Mouse (Mus musculus): ENCODE measurements around the gene Gm49403.
"Not testable (repeated sequence)": the region's sequence is repeated elsewhere in the genome, so short reads cannot be mapped to it uniquely, and the experiment has no call there.

Gene Gm49403

GRCm38 (mm10) chr19:8871267-8872186, 12.2 kb upstream of the Gm49403 start, which contains the start of gene Ubxn1:
Gene Ubxn1, plus strand, starts transcription at chr19:8871496.
- DNase-seq (ENCODE audit: extremely low read depth, low read depth): peak; percentile 96

DNA sequence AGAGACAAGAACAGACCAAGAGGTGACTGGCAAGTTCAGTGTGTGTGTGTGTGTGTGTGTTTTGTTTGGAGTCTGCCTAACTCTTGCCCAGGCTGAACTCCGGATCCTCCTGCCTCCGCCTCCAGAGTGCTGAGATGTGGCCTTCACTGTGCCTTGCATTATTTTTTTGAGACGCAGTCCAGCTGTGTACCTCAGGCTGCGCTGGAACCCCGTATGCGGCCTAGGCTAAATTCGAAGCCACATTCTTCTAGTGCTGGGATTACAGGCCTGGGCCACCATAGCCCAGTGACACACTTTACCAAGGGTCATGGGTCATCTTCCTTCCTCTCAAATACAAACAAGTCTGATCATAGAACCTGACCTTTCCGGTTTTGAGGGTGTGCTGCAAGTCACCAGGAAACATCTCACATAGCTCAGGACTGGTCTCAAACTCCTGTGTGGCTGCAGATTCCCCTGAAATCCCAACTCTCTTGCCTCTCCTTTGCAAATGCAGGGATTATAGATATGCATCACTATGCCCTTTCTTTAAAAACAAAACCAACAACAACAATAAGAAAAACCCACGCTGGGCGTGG, 11.4 kb upstream of the Gm49403 start:
- DNase-seq (ENCODE audit: extremely low read depth, low read depth): no peak

DNA sequence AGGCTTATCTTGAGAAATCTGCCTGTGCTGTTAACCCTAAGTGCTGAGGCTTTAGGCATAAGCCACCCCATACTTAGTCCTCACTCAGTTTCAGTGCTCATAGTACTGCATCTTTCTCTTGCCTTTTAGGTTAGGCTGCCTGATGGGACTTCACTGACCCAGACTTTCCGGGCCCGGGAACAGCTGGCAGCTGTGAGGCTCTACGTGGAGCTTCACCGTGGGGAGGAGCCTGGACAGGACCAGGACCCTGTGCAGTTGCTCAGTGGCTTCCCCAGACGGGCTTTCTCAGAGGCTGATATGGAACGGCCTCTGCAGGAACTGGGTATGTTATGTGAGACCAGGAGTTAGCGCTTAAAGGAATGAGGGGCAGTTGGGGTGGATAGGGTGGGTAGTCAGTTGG, 8.7 kb upstream of the Gm49403 start:
- no peak for DNase-seq (ENCODE audit: extremely low read depth, low read depth)

DNA sequence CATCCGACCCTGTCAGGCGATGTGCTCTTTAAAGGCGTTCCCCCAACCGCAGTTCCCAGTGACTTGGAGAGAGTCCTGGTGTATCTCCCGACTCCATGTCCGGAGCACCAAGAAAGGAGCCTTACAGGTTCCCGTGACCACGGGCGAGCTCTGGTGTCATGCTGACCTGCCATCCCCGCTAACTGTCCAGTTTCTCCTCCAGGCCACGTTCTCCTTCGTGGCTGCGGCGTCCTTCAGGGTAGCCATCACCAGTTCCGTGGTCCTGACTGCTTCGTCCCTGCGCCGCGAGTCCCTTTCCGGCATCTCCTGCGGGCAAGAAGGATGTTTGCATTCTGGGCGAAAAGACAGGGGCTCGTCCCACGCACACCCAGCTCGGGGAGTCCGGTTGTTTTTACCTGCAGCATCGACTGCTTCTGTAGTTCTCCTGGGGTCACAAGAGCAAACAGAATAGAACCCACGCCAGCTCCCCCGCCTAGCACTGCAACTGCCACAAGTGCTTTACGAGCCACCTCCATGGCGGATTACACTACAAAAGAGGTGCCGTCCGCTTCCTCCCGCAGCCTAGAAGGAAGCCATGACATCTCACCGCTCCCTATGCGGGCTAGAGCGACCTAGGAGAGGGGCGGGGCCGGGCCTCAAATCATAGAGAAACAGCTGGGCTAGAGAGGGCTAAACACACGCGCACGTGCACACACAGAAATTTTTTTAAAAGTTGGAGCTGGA, 3.3 kb upstream of the Gm49403 start, which contains the start of gene Uqcc3:
Uqcc3 (minus strand) TSS at position 613 of the 723 bp plus-strand sequence.
- peak; percentile 81 for DNase-seq (ENCODE audit: extremely low read depth, low read depth)

GRCm38 (mm10) chr19:8881034-8881392, 2.7 kb upstream of the Gm49403 start:
- no peak for DNase-seq (ENCODE audit: extremely low read depth, low read depth)

DNA sequence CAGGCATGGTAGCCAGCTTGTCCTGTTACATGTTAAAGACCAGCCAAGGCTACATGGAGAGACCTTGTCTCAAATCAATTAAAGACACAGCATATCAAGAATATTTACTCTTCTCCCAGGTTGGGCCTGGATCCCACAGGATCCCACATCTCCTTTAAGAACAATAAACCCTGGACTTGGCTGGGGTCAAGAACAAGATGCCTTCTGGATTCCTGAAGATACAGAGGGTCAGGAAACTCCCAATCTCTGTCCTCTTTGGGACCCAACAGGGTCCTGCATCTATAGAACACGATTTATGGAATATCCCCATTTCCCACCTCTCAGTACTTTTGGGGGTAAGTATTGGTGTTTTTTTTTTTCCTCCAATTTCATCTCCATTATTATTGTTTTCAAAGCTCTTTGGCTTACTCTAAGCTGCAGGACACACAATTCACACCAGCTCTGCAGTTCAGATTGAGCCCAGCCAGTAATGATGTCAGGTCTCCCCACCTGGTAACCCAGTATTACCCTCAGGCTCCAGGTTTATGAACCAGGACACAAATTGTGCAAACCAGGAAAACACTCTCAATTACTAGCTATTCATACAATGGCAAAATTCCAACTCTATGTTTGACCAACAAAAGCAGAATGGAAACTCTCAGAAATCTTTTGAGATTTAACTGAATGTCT, 3.3 kb downstream of the Gm49403 start:
- DNase-seq (ENCODE audit: extremely low read depth, low read depth): no peak

- DNase-seq (ENCODE audit: extremely low read depth, low read depth): no peak
Measured at GRCm38 (mm10) chr19:8887585-8888463, 4.1 kb downstream of the Gm49403 start.

DNA sequence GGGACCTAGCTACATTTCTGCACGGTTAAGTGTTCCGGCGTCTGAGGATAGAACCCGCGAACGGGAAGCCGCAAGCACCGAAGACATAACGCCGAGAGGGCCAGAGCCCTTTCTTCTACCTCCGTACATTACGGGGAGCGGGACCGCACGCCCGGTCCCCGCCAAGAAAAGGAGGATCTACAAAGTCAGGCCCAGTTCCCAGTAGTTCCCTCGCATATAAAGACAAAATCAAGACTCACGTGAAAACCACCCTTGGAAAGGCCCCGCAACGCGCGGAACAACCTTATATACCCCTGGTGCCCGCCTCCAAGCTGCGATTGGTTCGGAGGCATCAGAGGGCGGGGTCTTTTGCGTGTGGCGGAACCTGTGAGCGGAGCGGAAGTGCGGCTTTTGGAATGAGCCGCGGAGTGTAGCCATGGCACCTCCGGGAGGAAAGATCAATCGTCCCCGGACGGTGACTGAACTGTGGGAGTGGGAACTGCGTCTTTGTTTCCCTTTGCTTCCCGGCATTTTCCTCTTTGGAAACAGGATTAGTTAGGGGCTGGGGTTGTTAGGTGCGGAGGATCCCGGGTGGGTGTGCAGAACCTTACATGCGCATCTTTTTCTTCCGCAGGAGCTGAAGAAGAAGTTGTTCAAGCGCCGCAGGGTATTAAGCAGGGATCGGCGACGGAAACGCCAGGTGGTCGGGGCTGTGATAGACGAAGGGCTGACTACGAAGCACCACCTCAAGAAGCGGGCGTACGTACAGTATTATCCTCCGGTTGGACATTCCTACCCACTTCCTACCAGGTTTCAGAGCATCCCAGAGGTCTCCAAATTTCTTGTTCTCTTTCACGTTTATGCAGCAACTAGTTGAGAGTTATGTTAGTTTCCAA, 5.0 kb downstream of the Gm49403 start, which contains the start of the genes 1810009A15Rik and Gm49416:
1810009A15Rik (plus strand) TSS at position 343 of the 875 bp plus-strand sequence.
Gm49416 (plus strand) TSS at position 416 of the 875 bp plus-strand sequence.
- peak; percentile 92 for DNase-seq (ENCODE audit: extremely low read depth, low read depth)

DNA sequence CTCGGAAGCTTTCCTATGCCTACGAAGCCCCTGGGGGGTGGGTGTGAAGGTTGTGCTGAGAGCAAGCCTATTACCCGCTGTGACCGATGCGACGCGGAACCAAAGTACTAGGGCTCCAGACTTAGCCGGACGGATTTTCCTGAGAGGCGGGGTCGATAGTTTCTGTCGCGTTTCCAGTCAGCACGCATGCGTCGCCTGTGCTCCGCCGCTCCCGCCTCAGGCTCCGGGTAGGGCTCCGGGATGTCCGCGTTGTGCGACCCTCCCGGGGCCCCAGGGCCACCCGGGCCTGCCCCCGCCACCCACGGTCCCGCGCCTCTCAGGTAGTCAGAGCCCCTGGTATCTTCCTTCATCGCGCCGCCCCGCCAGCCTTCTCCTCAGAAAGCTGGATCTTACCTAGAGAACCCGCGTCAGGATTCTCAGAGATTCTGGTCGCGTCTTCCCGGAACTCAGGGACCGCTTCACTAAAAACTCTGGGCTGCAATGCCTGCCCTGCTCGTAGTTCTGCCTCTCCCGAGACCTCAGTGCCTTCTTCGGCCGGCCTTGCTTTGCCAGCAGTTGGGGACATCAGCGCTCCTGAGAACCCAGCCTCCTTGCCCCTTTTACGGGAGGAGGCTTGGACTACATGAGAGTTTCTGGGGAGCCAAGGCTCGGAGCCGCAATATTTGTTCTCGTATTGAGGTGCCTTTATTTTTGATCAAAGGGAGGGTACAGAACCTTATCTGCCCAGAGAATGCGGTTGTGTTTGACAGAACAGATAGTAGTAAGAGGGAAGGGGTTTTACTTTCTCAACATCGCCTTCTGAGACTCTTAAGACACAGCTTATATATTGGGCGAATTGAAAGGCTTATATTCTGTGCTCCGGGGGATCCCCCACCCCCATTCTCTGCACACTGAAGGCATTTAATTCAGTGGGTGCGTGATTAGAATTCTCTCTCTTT, 9.4 kb downstream of the Gm49403 start, which contains the start of gene Ints5:
Ints5 (plus strand) TSS at position 177 of the 938 bp plus-strand sequence.
- peak; percentile 85 for DNase-seq (ENCODE audit: extremely low read depth, low read depth)

GRCm38 (mm10) chr19:8895397-8895960, 11.7 kb downstream of the Gm49403 start:
- DNase-seq (ENCODE audit: extremely low read depth, low read depth): no peak

GRCm38 (mm10) chr19:8896231-8896630, 12.5 kb downstream of the Gm49403 start:
- not testable (repeated sequence) for DNase-seq (ENCODE audit: extremely low read depth, low read depth)

DNA sequence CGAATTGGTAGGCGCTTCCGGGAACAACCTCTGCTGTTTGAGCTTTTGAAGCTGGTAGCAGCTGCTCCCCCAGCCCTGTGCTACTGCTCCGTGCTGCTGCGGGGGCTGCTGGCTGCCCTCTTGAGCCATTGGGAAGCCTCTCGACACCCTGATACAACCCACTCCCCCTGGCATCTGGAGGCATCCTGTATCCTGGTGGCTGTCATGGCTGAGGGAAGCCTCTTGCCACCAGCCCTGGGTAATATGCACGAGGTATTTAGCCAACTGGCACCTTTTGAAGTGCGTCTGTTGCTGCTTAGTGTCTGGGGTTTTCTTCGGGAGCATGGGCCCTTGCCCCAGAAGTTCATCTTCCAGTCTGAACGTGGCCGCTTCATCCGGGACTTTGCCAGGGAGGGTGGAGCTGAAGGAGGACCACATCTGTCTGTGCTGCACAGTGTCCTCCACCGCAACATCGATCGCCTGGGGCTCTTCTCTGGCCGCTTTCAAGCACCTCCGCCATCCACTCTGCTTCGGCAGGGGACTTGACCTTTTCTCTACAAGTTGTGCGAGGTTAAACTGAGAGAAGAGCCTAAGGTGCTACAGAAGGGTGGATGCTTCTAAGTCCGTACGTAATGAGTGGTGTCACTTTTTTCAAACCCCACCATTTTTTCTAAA, 13.6 kb downstream of the Gm49403 start:
- not testable (repeated sequence) for DNase-seq (ENCODE audit: extremely low read depth, low read depth)

GRCm38 (mm10) chr19:8897865-8898495, 14.2 kb downstream of the Gm49403 start, which contains the start of gene Ganab:
Gene Ganab, plus strand, starts transcription at chr19:8898071.
- DNase-seq (ENCODE audit: extremely low read depth, low read depth): peak; percentile 91

- DNase-seq (ENCODE audit: extremely low read depth, low read depth): no peak
Measured at GRCm38 (mm10) chr19:8898576-8898975, 14.8 kb downstream of the Gm49403 start.

DNA sequence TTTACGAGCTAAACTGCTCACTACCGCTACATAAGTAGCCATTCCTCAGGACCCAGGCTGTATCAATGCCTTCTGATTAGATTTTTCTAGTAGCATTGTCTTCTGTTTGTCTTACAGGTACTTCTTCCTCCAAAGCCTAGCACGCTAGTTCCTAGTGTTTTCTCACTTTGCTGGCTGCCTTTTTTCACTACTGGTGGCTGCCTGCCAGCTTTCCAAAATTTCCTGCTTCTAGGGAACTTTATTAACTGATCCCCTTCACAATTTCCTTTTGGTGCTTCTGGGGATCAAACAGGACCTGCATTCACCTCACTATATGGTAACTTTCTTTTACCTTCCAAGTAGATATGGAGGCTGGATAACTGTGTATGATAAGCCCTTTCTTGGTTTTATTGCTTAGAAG, 15.3 kb downstream of the Gm49403 start:
- no peak for DNase-seq (ENCODE audit: extremely low read depth, low read depth)

DNA sequence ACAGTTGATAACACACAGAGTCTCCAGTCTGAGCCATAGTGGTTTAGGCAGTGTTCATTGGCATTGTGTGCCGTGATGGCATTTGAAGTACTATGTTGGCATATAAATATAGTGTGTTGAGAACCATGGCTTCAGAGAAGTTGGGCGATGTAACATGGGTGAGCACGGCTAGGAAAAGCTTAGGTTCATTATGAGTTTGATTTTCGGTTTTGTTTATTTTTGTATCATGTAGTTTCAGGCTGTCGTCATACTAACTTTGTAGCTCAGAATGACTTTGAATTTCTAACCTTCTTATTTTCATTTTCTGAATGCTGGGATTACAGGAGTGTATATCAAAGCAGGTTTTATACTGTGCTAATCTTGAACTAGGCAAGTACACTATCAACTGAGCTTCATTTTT, 19.7 kb downstream of the Gm49403 start:
- no peak for DNase-seq (ENCODE audit: extremely low read depth, low read depth)

DNA sequence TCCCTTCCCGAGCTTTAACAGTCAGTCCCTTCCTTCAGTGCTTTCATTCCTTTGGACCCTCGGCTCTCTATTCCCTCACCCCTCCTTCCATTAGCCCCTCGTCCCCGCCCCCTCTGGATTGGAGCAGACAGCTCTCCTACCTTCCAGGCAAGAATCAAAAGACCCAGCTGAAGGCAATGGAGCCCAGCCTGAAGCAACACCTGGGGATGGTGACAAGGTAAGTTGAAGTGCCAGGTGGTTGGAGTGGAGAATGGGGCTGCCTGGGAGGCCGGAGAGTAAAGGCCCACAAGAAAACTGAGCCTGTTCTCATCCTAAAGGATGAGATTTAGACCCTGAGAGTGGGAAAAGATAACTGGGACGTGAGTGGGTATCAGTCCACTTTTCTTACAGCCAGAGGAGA, 24.8 kb downstream of the Gm49403 start:
- DNase-seq (ENCODE audit: extremely low read depth, low read depth): no peak
